Mouse (Mus musculus): ENCODE results near the gene Prdm11.
A peak's percentile ranks its signal among the peaks of the same experiment; 100 is the strongest.

Prdm11 gene

DNA sequence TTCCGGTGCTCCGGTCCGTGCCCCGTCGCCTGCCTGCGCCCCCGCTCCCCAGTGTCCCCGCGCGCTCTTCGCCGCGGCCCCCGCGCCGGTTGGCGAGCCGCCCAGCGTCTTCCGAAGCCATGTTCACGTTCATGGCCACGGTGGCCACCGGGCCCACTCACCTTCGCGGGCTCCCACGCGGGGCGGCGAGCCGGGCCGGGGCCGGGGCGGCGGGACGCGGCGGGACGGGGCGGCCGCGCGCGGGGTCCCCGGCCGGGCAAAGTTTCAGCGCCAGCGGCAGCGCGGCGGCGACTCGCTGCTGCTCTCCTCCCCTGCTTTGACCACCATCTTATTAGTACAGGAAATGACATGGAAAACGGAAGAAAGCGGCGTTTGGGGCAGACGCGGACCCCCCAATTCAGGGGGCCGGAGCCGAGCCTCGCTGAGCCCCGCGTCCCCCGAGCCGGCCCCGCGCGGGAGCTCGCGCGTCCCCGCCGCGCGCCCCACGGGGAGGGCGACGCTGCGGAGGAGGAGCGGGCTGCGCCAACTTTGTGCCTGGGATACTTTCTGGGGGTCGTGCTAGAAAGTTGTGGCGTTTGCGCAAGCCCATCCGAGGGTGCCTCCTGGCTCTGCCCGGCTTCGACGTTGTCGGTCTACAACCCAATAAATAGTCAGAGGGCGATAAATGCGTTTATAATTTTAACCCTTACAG is at the start of gene Prdm11:
Prdm11 (minus strand) TSS at position 350 of the 691 bp plus-strand sequence.
- DNase-seq (ENCODE audit: low read depth, low spot score): no peak

DNA sequence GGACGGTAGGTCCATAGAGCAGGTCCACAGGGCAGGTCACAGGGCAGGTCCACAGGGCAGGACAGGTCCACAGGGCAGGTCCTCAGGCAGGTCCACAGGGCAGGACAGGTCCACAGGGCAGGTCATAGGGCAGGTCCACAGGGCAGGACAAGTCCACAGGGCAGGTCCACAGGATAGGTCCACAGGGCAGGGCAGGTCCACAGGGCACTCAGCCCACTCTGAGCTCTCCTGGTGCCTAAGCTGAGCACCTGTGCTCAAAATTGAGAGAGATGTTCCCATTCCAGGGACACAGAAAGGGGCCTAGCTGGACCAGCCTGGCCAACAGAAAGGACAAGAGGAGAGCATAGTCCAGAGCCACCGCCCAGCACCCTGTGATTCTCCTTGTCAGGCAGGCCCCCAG is 46.4 kb upstream of the Prdm11 start:
- DNase-seq (ENCODE audit: low read depth, low spot score): no peak

DNA sequence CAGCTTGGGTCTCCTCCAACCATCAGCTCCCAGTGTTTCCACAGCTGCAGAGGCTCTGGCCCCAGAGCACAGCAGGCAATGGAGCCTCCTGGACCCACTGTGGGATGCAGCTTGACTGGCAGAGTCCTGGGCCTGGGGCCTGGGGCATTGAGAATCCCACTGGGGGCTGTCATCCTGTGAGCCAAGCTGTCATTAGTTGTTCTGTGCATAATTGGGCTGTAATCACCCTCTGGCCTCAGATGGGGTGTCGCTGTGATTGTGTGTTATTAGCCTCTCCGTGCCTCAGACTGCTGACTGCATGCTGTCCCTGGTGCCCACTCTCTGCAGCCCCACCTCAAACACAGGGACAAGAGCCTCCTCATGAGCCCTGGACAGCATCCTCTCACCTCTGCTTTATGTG is 45.7 kb upstream of the Prdm11 start:
- DNase-seq (ENCODE audit: low read depth, low spot score): no peak

DNA sequence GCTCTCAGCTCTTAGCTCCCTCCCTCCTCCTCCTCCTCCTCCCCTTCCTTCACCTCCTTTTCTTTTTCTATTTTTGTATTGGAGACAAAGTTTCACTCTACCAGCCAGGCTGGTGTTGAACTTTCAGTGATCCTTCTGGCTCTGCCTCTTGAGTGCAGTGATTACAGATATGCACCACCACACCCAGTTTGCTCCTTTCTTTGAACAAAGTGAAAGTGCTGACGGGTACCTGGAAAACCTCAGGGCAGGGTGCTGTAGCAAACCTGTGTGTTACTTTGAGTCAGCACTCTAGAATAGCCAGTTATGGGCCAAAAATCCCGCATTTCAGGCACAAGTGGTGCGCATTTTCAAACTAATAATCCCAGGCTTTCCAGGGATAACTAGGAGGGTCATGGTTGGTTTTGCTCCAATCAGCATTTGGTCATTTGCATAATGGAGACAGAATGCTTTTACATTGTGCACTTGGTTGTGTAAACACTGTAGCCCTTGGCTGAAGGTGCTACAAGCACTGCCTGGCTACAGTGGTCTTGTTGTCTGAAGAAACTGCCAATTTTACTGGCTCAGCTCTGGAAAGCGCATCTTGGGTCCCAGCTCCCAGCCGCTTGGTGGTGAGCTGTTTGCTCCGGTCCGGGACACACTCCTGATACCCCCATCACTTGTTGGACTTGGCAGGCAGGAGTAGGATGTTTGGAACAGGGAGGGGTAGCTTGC is 43.6 kb upstream of the Prdm11 start:
- DNase-seq (ENCODE audit: low read depth, low spot score): no peak

DNA sequence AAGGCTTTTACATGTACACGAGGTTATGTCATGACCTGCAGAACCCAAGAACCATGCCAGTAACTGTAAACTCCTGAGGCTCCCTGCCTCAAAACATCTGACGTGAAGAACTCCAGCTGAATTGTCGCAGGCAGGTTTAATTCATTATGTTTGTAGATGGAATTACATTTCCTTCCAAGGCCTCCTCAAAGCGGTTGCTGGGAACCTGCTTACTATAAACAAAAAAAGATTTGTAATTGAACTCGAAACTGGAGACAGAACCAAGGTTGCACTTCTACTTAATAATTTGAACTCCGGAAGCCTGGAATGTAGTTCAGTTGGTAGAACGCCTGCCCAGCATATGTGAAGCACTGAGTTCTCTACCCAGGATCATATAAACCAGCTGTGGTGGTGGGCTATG is 42.0 kb upstream of the Prdm11 start:
- DNase-seq (ENCODE audit: low read depth, low spot score): no peak

DNA sequence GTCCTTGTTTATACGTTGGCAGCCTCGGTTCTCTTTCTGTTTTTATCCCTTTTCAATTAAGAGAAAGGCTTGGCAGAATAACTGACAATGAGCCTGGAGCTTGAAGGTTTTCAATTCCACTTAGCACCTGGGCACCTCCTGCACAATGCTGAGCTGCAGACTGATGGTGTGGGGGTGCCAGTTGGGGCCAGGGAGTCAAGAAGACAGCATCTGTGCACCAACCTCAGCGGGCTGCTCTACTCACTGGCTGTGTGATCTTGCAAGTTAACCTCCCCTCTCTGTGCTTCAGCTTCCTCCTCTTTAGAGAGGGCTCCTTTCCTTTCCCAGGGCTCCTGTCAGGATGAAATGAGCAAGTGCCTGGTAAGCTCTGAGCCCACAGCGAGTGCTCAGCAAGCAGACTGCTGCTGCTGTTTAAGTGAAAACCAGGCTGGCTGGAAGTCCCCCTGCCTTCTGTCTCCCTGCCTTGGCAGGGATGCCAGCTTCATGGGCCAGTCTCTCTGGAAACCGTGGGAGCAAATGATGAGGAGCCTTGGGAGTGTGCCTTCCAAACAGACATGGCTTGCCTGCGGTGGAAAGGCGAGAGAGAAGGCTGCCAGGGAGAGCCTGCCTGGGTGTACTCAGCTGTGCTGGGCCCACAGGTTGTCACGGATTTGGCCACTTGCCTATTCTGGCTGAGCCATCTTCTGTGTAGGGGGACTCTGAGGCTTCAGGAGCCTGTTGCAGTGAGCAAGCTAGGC is 39.5 kb upstream of the Prdm11 start:
- DNase-seq (ENCODE audit: low read depth, low spot score): no peak

DNA sequence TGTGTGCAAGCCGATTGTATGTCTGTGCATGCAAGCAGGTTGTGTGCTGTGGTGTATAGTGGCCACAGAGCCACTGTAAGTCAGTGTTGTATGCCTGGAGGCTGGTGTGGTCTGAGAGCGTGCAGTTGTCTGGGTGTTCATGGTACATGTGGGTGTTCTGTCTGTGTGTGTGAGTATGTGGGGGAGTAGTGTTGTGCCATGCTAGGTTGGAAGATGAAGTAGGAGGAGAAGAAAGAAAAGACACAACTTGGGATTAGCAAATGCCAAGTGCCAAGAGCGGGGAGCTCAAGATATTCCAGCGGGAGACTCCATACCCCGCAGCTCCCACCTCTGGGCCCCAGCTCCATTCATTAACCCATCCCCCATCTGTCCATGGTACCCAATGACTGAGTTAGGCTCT is 38.5 kb upstream of the Prdm11 start:
- no peak for DNase-seq (ENCODE audit: low read depth, low spot score)

DNA sequence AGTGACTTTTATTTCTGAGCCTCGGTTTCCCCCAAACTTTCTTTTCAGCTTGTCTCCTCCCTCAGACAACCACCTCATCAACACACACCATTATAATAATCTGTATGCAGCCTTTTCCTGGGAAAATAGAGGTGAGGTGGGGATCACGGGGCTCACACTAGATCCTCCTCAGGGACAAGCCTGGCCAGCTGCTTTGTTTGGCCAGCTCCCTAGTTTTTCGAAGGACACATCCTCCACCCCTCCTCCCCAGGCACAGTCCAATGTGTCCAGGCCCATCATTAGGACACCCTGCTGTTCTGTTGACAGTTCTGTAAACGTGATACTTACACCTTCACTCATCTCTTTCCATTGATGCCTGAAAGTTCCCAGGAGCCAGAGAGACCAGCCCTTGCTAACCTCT is 37.4 kb upstream of the Prdm11 start:
- no peak for DNase-seq (ENCODE audit: low read depth, low spot score)

DNA sequence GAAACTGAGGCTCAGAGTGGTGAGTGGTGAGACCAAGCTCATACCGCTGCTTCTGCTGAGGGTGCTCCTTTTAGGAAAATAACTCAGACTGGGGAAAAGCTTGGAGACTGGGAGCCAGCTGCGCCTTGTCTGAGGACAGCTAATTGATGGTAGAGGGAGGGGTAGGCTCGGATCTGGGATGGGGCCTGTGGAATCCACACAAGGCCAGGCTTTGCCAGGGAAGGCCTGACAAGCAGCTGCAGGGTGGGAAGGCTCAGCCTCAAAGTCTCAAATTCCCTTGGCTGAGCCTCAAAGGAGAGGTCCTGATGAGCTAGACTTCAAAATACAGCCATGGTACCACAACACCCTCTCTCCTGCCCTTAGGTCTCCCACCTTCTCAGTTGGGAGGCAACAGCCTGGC is 36.9 kb upstream of the Prdm11 start:
- DNase-seq (ENCODE audit: low read depth, low spot score): no peak

GRCm38 (mm10) chr2:93080871-93081608 is 35.1 kb upstream of the Prdm11 start:
- no peak for DNase-seq (ENCODE audit: low read depth, low spot score)

DNA sequence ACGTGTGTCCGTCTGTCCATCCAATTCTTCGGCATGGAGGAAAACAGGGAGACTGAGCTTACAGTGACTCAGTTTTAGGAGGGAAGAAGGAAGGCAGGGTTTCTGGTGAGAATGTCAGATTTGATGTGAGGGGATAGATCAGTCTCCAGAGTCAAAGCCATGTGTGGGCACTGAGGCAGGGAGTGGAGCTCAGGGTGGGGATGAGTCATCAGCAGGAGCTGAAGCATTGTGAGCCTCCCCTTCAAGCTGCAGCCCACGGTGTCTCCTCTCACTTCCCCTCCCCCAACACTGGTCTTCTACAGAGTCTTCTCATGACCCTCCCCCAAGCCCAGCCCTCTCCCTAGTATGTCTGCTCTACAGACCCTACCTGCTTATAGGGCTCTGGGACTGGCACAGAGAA is 33.4 kb upstream of the Prdm11 start:
- no peak for DNase-seq (ENCODE audit: low read depth, low spot score)

- DNase-seq (ENCODE audit: low read depth, low spot score): no peak
Observed at GRCm38 (mm10) chr2:93076578-93076955, 30.6 kb upstream of the Prdm11 start.

GRCm38 (mm10) chr2:93075738-93076577 is 30.0 kb upstream of the Prdm11 start:
- peak; percentile 26 for DNase-seq (ENCODE audit: low read depth, low spot score)

DNA sequence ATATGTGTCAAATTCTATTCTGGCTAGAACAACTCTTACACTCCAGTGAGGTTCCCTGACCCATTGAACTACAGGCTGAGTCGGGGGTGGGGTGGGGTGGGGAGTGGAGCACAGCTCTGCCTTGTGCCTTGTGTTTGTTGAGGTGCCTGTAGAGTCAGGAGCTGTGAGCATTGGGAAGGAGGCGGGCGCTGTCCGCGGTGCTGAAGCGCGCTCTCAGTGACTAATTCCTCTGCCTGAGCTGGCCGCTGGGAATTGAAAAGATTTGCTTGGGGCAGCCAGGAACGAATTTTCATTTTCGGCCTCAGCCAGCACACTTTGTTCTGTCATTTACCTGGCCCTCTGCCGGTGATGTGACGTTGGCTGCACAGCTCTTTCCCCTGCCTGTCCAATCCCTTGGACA is 25.7 kb upstream of the Prdm11 start:
- no peak for DNase-seq (ENCODE audit: low read depth, low spot score)

DNA sequence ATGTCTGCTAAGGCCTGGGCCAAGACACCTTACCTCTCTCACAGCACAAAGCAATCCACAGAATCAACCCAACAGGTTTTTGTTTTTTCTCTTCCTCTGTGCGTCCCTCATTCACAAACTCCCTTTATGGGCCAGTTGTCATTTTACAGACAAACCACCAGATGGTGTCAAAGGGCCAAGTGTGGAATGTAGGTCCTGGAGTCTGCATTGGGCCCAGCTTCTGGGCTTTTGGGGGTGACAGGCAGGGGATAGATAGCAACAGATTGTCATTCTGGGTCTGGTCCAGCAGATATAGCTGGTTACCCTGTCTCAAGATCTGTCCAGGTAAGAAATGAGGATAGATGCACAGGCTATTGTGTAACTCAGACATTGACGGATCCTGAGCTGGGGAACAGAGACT is 23.0 kb upstream of the Prdm11 start:
- no peak for DNase-seq (ENCODE audit: low read depth, low spot score)

DNA sequence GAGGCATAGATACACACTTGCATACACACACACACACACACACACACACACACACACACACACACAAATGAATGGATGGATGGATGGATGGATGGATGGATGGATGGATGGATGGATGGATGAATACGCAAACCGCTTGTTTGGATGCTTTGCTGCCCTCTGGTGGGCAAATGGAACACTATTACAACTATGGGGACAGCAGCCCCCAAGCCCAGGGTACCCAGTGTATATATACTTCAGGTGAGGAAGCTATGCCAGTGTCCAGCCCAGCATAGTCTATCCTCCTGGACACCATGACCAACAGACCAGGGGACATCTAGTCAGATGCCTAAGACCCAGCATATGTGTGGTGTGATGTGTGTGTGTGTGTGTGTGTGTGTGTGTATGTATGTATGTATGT is 17.4 kb upstream of the Prdm11 start:
- no peak for DNase-seq (ENCODE audit: low read depth, low spot score)

DNA sequence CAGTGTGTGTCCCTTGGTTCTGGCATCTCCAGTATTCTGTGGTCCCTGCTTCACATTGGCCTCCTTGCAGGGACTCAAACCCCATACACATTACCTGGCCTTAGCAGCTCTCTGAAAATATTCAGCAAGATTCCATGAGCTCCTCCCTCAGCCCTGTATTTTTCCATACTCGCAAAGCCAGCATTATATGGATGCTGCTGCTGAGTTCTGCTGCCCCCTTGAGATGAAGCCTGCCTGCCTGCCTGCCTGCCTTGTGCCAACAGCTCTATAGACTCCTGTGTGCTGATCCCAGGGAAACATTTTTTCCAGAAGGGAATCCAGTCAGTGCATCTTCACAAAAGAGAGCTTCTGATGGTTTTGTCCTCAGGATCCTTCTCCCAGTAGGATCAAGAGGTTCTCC is 5.9 kb upstream of the Prdm11 start:
- DNase-seq (ENCODE audit: low read depth, low spot score): no peak

GRCm38 (mm10) chr2:93048601-93049323 is 2.8 kb upstream of the Prdm11 start:
- no peak for DNase-seq (ENCODE audit: low read depth, low spot score)

DNA sequence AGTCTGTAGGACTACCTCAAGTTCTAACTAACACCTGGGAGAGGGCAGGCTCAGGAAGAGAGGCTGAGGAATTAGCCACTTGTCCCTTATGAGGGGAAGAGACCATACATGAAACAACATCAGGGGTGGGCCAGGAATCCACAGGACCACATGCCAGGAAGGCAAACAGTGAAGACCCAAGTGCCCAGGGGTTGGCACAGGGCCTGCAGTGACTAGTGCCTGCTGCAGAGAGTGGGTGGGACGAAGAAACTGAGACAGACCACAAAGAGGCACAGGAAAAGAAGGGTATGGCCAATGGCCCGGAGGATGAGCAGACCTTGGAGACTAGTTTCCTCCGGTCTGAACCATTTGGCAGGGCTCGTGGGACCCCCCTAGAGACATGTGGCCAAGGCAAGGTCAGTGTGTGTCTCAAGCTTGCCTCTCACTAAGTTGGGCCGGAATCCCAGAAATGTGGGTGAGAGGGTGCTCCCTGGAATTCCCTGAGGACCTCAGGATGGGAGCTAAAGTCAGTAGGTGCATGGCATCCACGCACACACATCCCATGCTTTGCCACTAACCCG is 1.6 kb upstream of the Prdm11 start:
- no peak for DNase-seq (ENCODE audit: low read depth, low spot score)

DNA sequence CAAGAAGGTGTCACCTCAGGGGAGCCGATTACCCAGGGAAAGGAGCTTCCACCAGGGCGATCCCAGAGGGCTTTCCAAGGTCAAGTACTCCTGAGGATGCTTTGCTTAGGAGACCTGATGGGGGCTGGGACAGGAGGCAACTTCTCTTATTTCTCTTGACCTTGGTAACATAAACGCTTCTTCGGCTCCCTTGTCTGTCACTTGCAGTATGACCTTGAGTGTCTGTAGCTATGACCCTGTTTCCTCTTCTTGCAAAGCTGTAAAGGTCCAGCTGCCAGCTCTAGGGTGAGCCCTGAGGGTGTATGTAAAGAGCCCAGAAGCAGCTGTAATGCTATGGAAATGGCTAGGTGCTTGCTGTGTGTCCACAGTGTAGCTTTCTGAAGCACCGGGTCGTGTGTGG is 1.1 kb upstream of the Prdm11 start:
- no peak for DNase-seq (ENCODE audit: low read depth, low spot score)
